Mouse (Mus musculus) CH12.LX (cell line): ENCODE data around the gene Rprd1b.

Experiments used
- CHD2 ChIP-seq: IDR thresholded peaks from 2 replicates; pipeline ENCODE4 v1.6.1; 2011; ENCODE audit warnings: low read length, improper control_type of control experiment
- CTCF ChIP-seq, 2 experiments: IDR thresholded peaks in 1 of 2; conservative IDR thresholded peaks in 1 of 2; 2 replicates each; pipeline ENCODE4 v1.5.1; 2011 to 2012; ENCODE audit warnings: low read depth in 2 of 2, low read length in 2 of 2, improper control_type of control experiment in 1 of 2, inconsistent platforms in 1 of 2, mild to moderate bottlenecking in 1 of 2, moderate library complexity in 1 of 2
- ELF1 ChIP-seq: IDR thresholded peaks from 2 replicates; pipeline ENCODE4 v1.6.1; 2014; ENCODE audit warnings: low read depth, mild to moderate bottlenecking, inconsistent platforms, low read length, improper control_type of control experiment
- EP300 ChIP-seq: IDR thresholded peaks from 2 replicates; pipeline ENCODE4 v1.6.1; 2011; ENCODE audit warnings: low read length, improper control_type of control experiment
- JUN ChIP-seq: IDR thresholded peaks from 2 replicates; pipeline ENCODE4 v1.6.1; 2011; ENCODE audit warnings: low read depth, mild to moderate bottlenecking, low read length, improper control_type of control experiment, moderate library complexity; ENCODE audit not compliant: insufficient read depth
- KAT2A ChIP-seq: IDR thresholded peaks from 2 replicates; pipeline ENCODE4 v1.6.1; 2012; ENCODE audit warnings: low read length, improper control_type of control experiment, inconsistent platforms; ENCODE audit not compliant: insufficient replicate concordance
- MAX ChIP-seq: IDR thresholded peaks from 2 replicates; pipeline ENCODE4 v1.6.1; 2011; ENCODE audit warnings: low read length, improper control_type of control experiment
- MAZ ChIP-seq: IDR thresholded peaks from 2 replicates; pipeline ENCODE4 v1.6.1; 2012; ENCODE audit warnings: low read depth, mild to moderate bottlenecking, inconsistent platforms, low read length, improper control_type of control experiment, moderate library complexity
- POLR2A ChIP-seq: IDR thresholded peaks from 2 replicates; pipeline ENCODE4 v1.6.1; 2011; ENCODE audit warnings: low read depth, mild to moderate bottlenecking, improper control_type of control experiment, low read length
- POLR2AphosphoS2 ChIP-seq: IDR thresholded peaks from 2 replicates; pipeline ENCODE4 v1.6.1; 2011; ENCODE audit warnings: low read depth, low read length, improper control_type of control experiment
- SMC3 ChIP-seq: IDR thresholded peaks from 2 replicates; pipeline ENCODE4 v1.6.1; 2011; ENCODE audit warnings: low read depth, low read length, improper control_type of control experiment
- USF1 ChIP-seq: IDR thresholded peaks from 2 replicates; pipeline ENCODE4 v1.6.1; 2014; ENCODE audit warnings: low read depth, mild to moderate bottlenecking, inconsistent platforms, low read length, improper control_type of control experiment
- ZC3H11A ChIP-seq: IDR thresholded peaks from 2 replicates; pipeline ENCODE4 v1.6.1; 2012; ENCODE audit warnings: low read depth, mild to moderate bottlenecking, inconsistent platforms, low read length, improper control_type of control experiment
- ZKSCAN1 ChIP-seq: IDR thresholded peaks from 2 replicates; pipeline ENCODE4 v1.6.1; 2012; ENCODE audit warnings: low read depth, inconsistent platforms, low read length, improper control_type of control experiment, borderline replicate concordance

DNA sequence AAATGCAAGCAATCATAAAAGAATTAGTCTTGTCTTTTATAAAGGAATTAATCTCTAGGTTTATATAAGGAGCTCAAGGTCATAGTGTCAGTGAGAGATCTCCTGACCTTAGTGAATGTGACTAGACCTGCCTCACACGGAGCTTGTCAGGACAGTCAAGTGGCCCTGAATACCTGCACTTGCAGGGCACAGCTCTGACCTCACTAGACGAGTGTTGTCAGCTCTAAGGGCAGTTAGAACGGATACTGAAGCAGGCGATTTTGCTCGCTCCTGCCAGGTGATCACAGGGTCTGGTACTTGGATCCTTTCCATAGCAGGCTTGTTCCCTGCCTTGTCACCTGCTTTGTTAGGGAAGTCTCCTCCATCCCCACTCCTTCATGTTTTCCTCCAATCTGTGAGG is 36.8 kb downstream of the Rprd1b start:
- no peak for TF ChIP-seq POLR2A
- no peak for TF ChIP-seq USF1
- TF ChIP-seq CTCF (conservative IDR thresholded peaks at IDR 0.05 in 1 of 2, IDR thresholded peaks at IDR 0.05 in 1 of 2; ENCODE audit: low read depth in 2 of 2, low read length in 2 of 2), result no peak
- TF ChIP-seq JUN, result no peak
- no peak for TF ChIP-seq ZC3H11A
- no peak for TF ChIP-seq ELF1
- TF ChIP-seq ZKSCAN1, result no peak
- TF ChIP-seq MAZ, result no peak
- TF ChIP-seq POLR2AphosphoS2, result no peak
- no peak for TF ChIP-seq EP300
- TF ChIP-seq CHD2, result no peak
- no peak for TF ChIP-seq KAT2A
- no peak for TF ChIP-seq MAX
- TF ChIP-seq SMC3, result no peak
